Mouse (Mus musculus) stomach, postnatal 0 days (tissue): ENCODE results near the gene Llph.

Source experiments
- CTCF ChIP-seq: IDR thresholded peaks from 2 replicates; pipeline ENCODE4 v1.5.1; 2016; ENCODE audit warnings: antibody characterized with exemption, low read depth, mild to moderate bottlenecking, moderate library complexity
- EP300 ChIP-seq: optimal IDR thresholded peaks from 2 replicates; pipeline ENCODE3; 2016; ENCODE audit warnings: antibody characterized with exemption

GRCm38 (mm10) chr10:120251791-120252190 lies 24.9 kb downstream of the Llph start:
- no peak for TF ChIP-seq CTCF
- TF ChIP-seq EP300 = no peak
